Mouse (Mus musculus) megakaryocyte, embryonic 14.5 days (primary cell): ENCODE measurements around the gene Nek2.

ENCODE experiments used
- FLI1 ChIP-seq: IDR thresholded peaks from 2 replicates; pipeline ENCODE4 v1.6.1; 2012; ENCODE audit warnings: low read length, inconsistent platforms, mixed read lengths
- GATA1 ChIP-seq: IDR thresholded peaks from 3 replicates; pipeline ENCODE4 v1.6.1; 2012; ENCODE audit warnings: mixed read lengths, low read length, inconsistent platforms, borderline replicate concordance

DNA sequence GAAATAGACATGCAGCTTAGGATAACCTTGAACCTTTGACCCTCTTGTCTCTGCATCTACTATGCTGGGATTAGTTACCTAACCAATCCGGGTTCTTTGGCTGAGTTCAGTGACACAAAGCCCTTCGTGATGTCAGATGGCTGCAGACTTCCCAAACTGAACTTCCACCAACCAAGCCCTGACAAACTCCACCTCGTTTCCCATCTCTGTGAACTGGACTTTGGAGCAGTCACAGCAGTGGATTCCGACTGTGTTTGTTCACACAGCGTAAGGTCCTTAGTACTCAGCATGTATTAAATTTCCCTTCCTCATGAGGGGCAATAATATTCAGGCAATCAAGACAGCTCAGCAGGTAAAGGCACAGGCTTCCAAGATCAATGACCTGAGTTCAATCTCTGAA lies 25.4 kb downstream of the Nek2 start:
- TF ChIP-seq GATA1 = no peak
- no peak for TF ChIP-seq FLI1
